Mouse (Mus musculus): ENCODE data around the gene Rbbp8nl.

- TF ChIP-seq POLR2A (IDR thresholded peaks at IDR 0.05; ENCODE audit: control insufficient read depth in 1 of 2, insufficient read depth in 1 of 2, low read depth in 1 of 2, low read length in 2 of 2, poor library complexity in 1 of 2) (no peak), MYB (IDR thresholded peaks at IDR 0.05; ENCODE audit: low read depth, low read length) (no peak), USF1 (IDR thresholded peaks at IDR 0.05; ENCODE audit: low read depth, low read length) (peak; percentile 76), ZC3H11A (IDR thresholded peaks at IDR 0.05; ENCODE audit: low read depth, low read length) (no peak), MAFK (IDR thresholded peaks at IDR 0.05; ENCODE audit: borderline replicate concordance, low read depth, low read length) (no peak), MAZ (IDR thresholded peaks at IDR 0.05; ENCODE audit: low read depth, low read length) (no peak), EP300 (IDR thresholded peaks at IDR 0.05; ENCODE audit: low read depth in 1 of 2, low read length in 2 of 2) (no peak), KAT2A (conservative IDR thresholded peaks at IDR 0.05; ENCODE audit: low read depth, low read length) (no peak), E2F4 (IDR thresholded peaks at IDR 0.05; ENCODE audit: borderline replicate concordance, low read depth, low read length) (no peak), TAL1 (IDR thresholded peaks at IDR 0.05; ENCODE audit: low read length) (no peak)
Measured at GRCm38 (mm10) chr2:180234980-180235379, 54.7 kb downstream of the Rbbp8nl start.
